Mouse (Mus musculus) frontal cortex, adult 2 months (tissue): Measurements from ENCODE around the gene Celf3. TPM values are rescaled to one million over a fixed set of nuclear protein-coding genes. Genes with fewer than 3 reads are reported as not detected.

Source experiments
- DNase-seq, 2 experiments: peaks; one replicate each; pipeline ENCODE4 v3.0.0; 2022; ENCODE audit warnings: low spot score in 1 of 2; ENCODE audit errors: extremely low spot score in 1 of 2
- polyA plus RNA-seq: library from polyadenylated mRNA; depleted of rRNA; stranded (reverse); fragments of >200 nt; gene quantifications from 2 replicates; pipeline ENCODE4 v1.2.3, GENCODE M21; 2012; rRNA removed

The Celf3 gene
- polyA plus RNA-seq, 1 experiment = 454 TPM

- no peak for DNase-seq
Measured at GRCm38 (mm10) chr3:94478591-94479169, 585 bp downstream of the Celf3 start.

DNA sequence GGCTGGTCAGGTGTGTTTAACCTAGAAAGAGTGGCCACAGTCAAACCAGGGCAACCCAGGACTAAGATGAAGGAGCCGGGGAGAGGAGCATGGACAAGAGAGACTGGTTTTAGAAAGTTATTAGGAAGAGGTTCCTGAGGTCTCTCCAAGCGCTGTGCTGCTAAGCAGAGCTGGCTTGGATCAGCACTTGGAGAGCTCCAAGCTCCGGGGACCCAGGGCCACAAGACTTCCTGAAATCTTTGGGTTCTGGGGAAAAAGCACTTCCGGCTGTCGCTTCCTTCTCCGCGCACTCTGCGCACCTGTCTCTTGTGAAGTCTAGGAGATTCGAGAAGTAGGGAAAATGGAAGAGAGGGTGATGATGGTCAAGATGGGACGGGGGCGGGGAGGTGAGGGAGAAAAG lies 1.5 kb downstream of the Celf3 start:
- no peak for DNase-seq

DNA sequence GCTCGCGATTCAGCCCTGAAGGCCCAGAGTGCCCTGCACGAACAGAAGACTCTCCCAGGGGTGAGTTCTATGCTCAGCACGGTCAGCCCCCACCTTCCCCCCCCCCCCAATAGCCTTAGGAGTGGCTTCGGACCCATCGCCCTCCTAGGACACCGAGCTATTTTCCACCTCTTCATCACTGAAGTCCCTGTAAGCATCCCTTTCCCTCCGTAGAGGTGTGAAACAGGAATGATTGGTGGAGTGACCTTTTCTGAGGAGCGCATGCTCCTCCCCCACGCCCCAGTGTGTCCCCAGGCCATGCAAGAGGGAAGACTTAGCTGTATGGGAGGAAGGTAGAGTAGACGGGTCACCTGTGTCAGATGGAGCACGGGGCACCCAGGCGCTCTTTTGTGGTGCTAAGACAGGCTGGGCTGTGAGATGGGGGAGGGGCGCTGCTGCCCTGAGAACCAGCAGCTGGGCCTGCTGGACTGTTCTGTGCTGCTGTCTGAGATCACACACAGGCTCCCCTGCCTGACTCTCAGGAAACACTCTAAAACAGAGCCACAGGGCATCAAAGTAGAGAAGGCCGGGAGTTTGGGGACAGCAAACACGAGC lies 2.3 kb downstream of the Celf3 start, which contains the start of gene Riiad1:
Riiad1 (minus strand) TSS at position 51 of the 594 bp plus-strand sequence.
- DNase-seq = no peak

- DNase-seq = no peak
Measured at GRCm38 (mm10) chr3:94481429-94481828, 3.3 kb downstream of the Celf3 start.

- no peak for DNase-seq
Measured at GRCm38 (mm10) chr3:94482764-94483385, 4.8 kb downstream of the Celf3 start.

DNA sequence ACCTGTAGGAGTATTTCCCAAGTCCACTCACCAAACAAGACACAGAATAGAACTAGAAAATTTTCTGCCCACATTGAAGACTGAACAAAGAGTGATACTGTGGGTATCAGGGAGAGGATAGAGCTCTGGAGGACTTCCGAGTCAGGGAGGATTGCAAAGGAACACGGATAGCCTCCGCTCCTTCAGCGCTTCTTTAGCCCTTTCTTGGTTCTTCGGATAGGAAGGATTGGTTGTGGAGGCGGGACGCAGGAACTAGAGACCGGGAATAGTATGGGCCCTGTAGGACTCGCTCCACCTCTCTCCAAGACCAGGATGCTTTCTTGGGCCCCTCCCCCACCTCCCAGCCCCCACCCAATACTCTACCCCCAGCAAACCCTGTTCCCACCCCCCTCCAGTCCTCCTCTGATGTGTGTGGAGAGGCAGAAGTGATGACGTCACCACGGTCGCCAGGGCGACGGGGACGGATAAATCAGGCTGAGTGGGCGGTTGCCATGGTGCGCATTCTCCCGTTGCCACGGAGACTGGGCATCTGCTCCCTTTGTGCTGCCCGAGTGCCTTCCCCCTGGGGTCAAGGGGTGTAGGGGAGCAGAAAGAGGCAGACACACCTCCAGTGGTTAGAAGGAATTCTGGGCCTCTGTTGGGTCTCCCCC lies 5.8 kb downstream of the Celf3 start:
- peak; percentile 96 to 98 for DNase-seq

- DNase-seq = no peak
Measured at GRCm38 (mm10) chr3:94485922-94486321, 7.8 kb downstream of the Celf3 start.

DNA sequence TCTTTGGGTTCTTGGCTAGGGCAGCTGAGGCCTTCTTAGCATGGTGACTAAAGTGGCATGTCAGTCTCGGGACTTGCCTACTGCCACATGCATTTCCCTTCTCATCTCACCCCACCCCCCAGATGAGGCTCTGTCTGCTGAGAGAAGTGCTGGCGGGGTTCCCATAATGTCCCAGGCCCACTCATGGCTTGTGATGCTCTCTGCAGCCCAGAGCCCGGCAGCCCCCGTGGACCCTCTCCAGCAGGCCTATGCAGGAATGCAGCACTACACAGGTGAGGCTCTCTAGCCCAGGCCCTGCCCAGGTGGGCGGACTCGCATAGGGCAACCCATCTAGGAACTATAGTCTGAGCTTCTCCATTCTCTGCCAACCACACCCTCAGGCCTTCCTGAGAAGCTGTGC lies 9.5 kb downstream of the Celf3 start:
- no peak for DNase-seq

- no peak for DNase-seq
Measured at GRCm38 (mm10) chr3:94497162-94497561, 19.1 kb downstream of the Celf3 start.

- DNase-seq = no peak
Measured at GRCm38 (mm10) chr3:94502243-94502642, 24.1 kb downstream of the Celf3 start.

GRCm38 (mm10) chr3:94506664-94507063 lies 28.6 kb downstream of the Celf3 start:
- DNase-seq = no peak

GRCm38 (mm10) chr3:94526731-94527130 lies 48.6 kb downstream of the Celf3 start:
- no peak for DNase-seq

DNA sequence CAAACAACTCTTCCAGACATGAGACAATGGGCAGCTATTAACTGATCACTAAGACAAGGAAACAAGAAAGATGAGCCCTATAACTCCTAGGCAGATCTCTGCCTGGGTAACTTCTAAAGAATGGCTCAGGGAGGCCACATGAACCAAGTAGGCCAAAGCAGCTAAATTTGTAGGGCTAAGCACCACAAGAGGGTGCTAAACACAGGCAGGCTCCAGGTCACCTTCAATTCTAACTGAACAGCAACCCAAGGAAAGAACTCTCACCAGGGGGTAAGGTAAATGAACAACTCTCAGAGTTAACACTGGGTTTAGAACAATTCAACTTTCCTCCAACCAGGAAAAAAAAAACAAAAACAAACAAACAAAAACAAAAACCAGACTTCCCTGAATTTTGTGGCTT lies 55.9 kb downstream of the Celf3 start:
- DNase-seq = peak in 1 of 2 experiments; percentile 62

- DNase-seq = no peak
Measured at GRCm38 (mm10) chr3:94537187-94537586, 59.1 kb downstream of the Celf3 start.

Other genes with a start within 250 kb of the Celf3 start
- not detected in 2 replicates for gene Gm4778, start 214.3 kb upstream of the Celf3 start, polyA plus RNA-seq
- gene Them4, start 168.2 kb upstream of the Celf3 start, polyA plus RNA-seq = 18.7 and 22.1 TPM in 2 replicates
- gene Them5, start 136.2 kb upstream of the Celf3 start, polyA plus RNA-seq = not detected in 2 replicates
- gene C2cd4d, start 115.9 kb upstream of the Celf3 start, polyA plus RNA-seq = 1.4 and 1.5 TPM in 2 replicates
- 0.95 and 1.1 TPM in 2 replicates for gene Rorc, start 105.5 kb upstream of the Celf3 start, polyA plus RNA-seq
- 0.40 and 0.55 TPM in 2 replicates for gene Lingo4, start 79.8 kb upstream of the Celf3 start, polyA plus RNA-seq
- 15.5 and 17.0 TPM in 2 replicates for gene Tdrkh, start 65.0 kb upstream of the Celf3 start, polyA plus RNA-seq
- 49.4 and 52.5 TPM in 2 replicates for gene Mrpl9, start 35.0 kb upstream of the Celf3 start, polyA plus RNA-seq
- 0.19 and 0.28 TPM in 2 replicates for gene Oaz3, start 34.4 kb upstream of the Celf3 start, polyA plus RNA-seq
- gene Riiad1, start 2.0 kb downstream of the Celf3 start, polyA plus RNA-seq = 3.5 and 4.6 TPM in 2 replicates
- gene Snx27, start 104.4 kb downstream of the Celf3 start, polyA plus RNA-seq = 47.5 and 50.5 TPM in 2 replicates
- not detected in 2 replicates for gene Gm10972, start 164.8 kb downstream of the Celf3 start, polyA plus RNA-seq
- gene Tuft1, start 180.6 kb downstream of the Celf3 start, polyA plus RNA-seq = 1.2 and 1.3 TPM in 2 replicates
- gene Selenbp2, start 215.3 kb downstream of the Celf3 start, polyA plus RNA-seq = 0.53 TPM in 1 of 2 replicates, not detected in the other